Mouse (Mus musculus): Measurements from ENCODE around the gene Clec1b.
A peak's percentile ranks its signal among the peaks of the same experiment; 100 is the strongest.

Gene Clec1b

GRCm38 (mm10) chr6:129396997-129397396, at the start of gene Clec1b:
TSS of gene Clec1b (plus strand) at chr6:129397297.
- DNase-seq (ENCODE audit: low read depth): no peak

GRCm38 (mm10) chr6:129349524-129350352, 47.4 kb upstream of the Clec1b start:
- DNase-seq (ENCODE audit: low read depth): peak; percentile 96

GRCm38 (mm10) chr6:129351091-129351490, 46.0 kb upstream of the Clec1b start:
- DNase-seq (ENCODE audit: low read depth): peak; percentile 57

GRCm38 (mm10) chr6:129355774-129356173, 41.3 kb upstream of the Clec1b start:
- DNase-seq (ENCODE audit: low read depth): peak; percentile 72

- peak; percentile 79 for DNase-seq (ENCODE audit: low read depth)
Measured at GRCm38 (mm10) chr6:129356430-129356829, 40.7 kb upstream of the Clec1b start.

- peak; percentile 51 for DNase-seq (ENCODE audit: low read depth)
Measured at GRCm38 (mm10) chr6:129359515-129359914, 37.6 kb upstream of the Clec1b start.

- DNase-seq (ENCODE audit: low read depth): no peak
Measured at GRCm38 (mm10) chr6:129363942-129364341, 33.2 kb upstream of the Clec1b start.

GRCm38 (mm10) chr6:129365959-129366359, 31.1 kb upstream of the Clec1b start:
- DNase-seq (ENCODE audit: low read depth): peak; percentile 89

- no peak for DNase-seq (ENCODE audit: low read depth)
Measured at GRCm38 (mm10) chr6:129369374-129370132, 27.5 kb upstream of the Clec1b start.

GRCm38 (mm10) chr6:129374937-129375471, 22.1 kb upstream of the Clec1b start:
- peak; percentile 57 for DNase-seq (ENCODE audit: low read depth)

GRCm38 (mm10) chr6:129380454-129380853, 16.6 kb upstream of the Clec1b start:
- no peak for DNase-seq (ENCODE audit: low read depth)

- no peak for DNase-seq (ENCODE audit: low read depth)
Measured at GRCm38 (mm10) chr6:129381736-129382135, 15.4 kb upstream of the Clec1b start.

GRCm38 (mm10) chr6:129383466-129383865, 13.6 kb upstream of the Clec1b start:
- DNase-seq (ENCODE audit: low read depth): no peak

GRCm38 (mm10) chr6:129385000-129385399, 12.1 kb upstream of the Clec1b start:
- DNase-seq (ENCODE audit: low read depth): no peak

- DNase-seq (ENCODE audit: low read depth): no peak
Measured at GRCm38 (mm10) chr6:129385774-129386173, 11.3 kb upstream of the Clec1b start, which contains the start of gene Clec12b. TSS of gene Clec12b (minus strand) at chr6:129385874.

GRCm38 (mm10) chr6:129393087-129393720, 3.9 kb upstream of the Clec1b start:
- peak; percentile 68 for DNase-seq (ENCODE audit: low read depth)

- no peak for DNase-seq (ENCODE audit: low read depth)
Measured at GRCm38 (mm10) chr6:129393732-129394131, 3.4 kb upstream of the Clec1b start.

GRCm38 (mm10) chr6:129399945-129400344, 2.8 kb downstream of the Clec1b start:
- peak; percentile 68 for DNase-seq (ENCODE audit: low read depth)

- no peak for DNase-seq (ENCODE audit: low read depth)
Measured at GRCm38 (mm10) chr6:129402404-129402803, 5.3 kb downstream of the Clec1b start.

- no peak for DNase-seq (ENCODE audit: low read depth)
Measured at GRCm38 (mm10) chr6:129403391-129403790, 6.3 kb downstream of the Clec1b start.

GRCm38 (mm10) chr6:129405999-129406398, 8.9 kb downstream of the Clec1b start:
- DNase-seq (ENCODE audit: low read depth): peak; percentile 89

GRCm38 (mm10) chr6:129407324-129407723, 10.2 kb downstream of the Clec1b start:
- peak; percentile 90 for DNase-seq (ENCODE audit: low read depth)

Data from 416B (cell line).